Mouse (Mus musculus) heart, adult 2 months (tissue): ENCODE data around the gene Klk9.

Experiments
- CTCF ChIP-seq: fragments of 200-600 bp; IDR thresholded peaks from 2 replicates; pipeline ENCODE4 v1.8.1; 2022; ENCODE audit warnings: antibody characterized with exemption, mild to moderate bottlenecking, moderate library complexity
- EP300 ChIP-seq: fragments of 200-500 bp; IDR thresholded peaks from 2 replicates; pipeline ENCODE4 v1.6.1; 2011; ENCODE audit warnings: low read depth, low read length, control low read depth; ENCODE audit not compliant: insufficient read depth
- POLR2A ChIP-seq: fragments of 200-500 bp; IDR thresholded peaks from 2 replicates; pipeline ENCODE4 v1.6.1; 2011; ENCODE audit warnings: mild to moderate bottlenecking, low read depth, low read length, control low read depth; ENCODE audit not compliant: insufficient read depth

DNA sequence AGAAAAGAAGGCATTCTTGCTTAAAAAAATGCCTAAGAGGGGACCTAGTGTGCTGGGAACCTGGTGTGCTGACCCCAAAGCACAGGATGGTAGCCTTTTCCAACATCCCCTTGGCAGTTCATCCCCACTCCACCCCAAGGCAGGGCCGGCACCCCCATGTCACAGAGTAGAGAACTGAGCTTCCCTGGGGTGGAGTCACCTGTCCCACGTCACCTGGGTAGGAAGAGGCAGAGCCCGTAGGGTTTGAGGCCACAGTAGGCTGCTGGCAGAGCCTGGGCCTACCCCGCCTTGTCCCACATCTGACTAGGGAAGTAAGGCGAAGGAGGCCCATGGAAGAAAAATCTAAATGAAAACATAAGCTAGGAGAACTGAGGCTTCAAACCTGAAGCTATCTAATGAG lies 17.3 kb upstream of the Klk9 start, which contains the start of gene Klk11:
- TF ChIP-seq POLR2A = no peak
- no peak for TF ChIP-seq EP300
- no peak for TF ChIP-seq CTCF
